Mouse (Mus musculus) R1 (cell line): Measurements from ENCODE around the gene Chaf1b.

ENCODE experiments used
- DNase-seq: peaks from one replicate; pipeline ENCODE4 v3.0.0-alpha.2; 2018; ENCODE audit warnings: low read depth, low spot score

Gene Chaf1b

GRCm38 (mm10) chr16:93947396-93947795, 63.7 kb downstream of the Chaf1b start:
- DNase-seq: no peak
